Mouse (Mus musculus) brown adipose tissue, adult 24 weeks (tissue): ENCODE results near the gene Arhgap30. TPM values are rescaled to one million over a fixed set of nuclear protein-coding genes. Genes with fewer than 3 reads are reported as not detected.

Experiments
- H3K27ac ChIP-seq: fragments of 200-500 bp; replicated peaks from 2 replicates; pipeline ENCODE4 v1.5.1; 2012; ENCODE audit warnings: low read depth, mild to moderate bottlenecking, low read length
- H3K4me1 ChIP-seq: fragments of 200-500 bp; 2 replicates; pipeline ENCODE4 v1.6.1; 2012; ENCODE audit warnings: low read length, mixed read lengths; ENCODE audit not compliant: control insufficient read depth, insufficient read depth, insufficient read length
- H3K4me3 ChIP-seq: fragments of 200-500 bp; 2 replicates; pipeline ENCODE4 v1.5.1; 2012; ENCODE audit warnings: low read depth, mild to moderate bottlenecking, low read length, moderate library complexity; ENCODE audit not compliant: insufficient read depth
- polyA plus RNA-seq: library from polyadenylated mRNA; stranded (reverse); fragments of >200 nt; gene quantifications from 2 replicates; pipeline ENCODE4 v1.2.4, GENCODE M21; 2012; ENCODE audit not compliant: missing spikeins, insufficient read depth, insufficient read length

The Arhgap30 gene
- polyA plus RNA-seq, 1 experiment, result 2.1 TPM

DNA sequence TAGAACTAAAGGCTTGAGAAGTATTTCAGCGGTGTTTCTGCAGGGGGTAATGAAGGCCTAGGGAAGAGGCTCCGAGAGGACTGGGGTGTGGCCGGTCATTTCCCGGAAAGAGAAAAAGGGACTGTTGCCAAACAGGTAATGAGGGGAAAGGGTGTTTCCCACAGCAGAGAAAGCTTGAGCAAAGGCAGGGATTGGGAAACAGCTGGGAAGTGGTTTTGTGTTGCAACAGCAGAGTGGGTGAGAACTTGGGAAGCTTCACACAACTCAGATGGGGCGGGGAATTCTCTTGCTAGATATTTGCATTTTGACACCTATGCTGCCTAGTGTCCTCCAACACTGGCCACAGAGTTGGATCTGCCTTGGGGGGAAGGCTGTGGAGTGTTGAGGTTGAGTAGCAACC lies 64.2 kb downstream of the Arhgap30 start:
- Histone ChIP-seq H3K4me1 (peaks cover 25% of the 10 kb centered on the region), H3K27ac (peak overlapping the region; percentile 92), H3K4me3 (no peak overlapping the region)

- Histone ChIP-seq H3K27ac (peak overlapping the region; percentile 52; the same call in 1 of the 2 replicates), H3K4me1 (peaks cover 22% of the 10 kb centered on the region), H3K4me3 (no peak overlapping the region)
These were observed 66.2 kb downstream of the Arhgap30 start for GRCm38 (mm10) chr1:171454926-171455325.

DNA sequence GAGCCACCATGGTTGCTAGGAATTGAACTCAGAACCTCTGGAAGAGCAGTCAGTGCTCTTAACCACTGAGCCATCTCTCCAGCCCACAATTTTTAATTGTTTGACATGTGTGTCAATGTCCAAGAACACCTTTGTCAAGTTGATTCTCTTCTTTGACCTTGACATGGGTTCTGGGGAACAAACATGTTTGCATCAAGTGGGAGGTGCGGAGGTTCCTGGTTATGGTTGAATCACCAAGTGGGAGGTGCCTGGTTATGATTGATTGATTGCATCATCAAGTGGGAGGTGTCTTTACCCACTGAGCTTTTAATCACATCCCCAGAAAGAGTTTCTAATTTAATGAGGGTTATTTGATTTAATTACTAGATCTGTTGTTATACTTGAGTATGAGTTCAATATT lies 68.8 kb downstream of the Arhgap30 start:
- peaks cover 23% of the 10 kb centered on the region for H3K4me1 ChIP-seq
- H3K4me3 ChIP-seq, result no peak overlapping the region
- no peak overlapping the region for H3K27ac ChIP-seq

DNA sequence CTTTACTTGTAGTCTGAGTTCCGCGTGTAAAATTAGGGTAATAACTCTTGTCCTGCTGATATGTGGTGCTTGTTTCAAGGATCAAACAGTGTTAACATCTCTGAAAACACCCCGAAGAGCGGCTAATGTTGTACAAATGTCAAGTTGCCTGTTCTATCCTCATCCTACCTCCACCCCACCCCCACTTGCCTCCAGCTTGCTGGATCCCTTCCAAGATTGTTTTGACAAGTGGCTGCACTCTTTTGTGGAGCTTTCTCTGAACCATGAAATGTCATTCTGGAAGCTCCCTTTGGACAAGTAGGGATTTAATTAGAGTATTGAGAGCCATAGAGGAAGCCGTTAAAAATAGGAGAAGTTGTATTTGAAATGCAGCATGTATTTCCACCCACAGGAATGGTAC lies 71.0 kb downstream of the Arhgap30 start:
- Histone ChIP-seq H3K4me3 (no peak overlapping the region), H3K27ac (no peak overlapping the region)

More for the DNA sequence above, 71.0 kb downstream of the Arhgap30 start:
- peaks cover 12% of the 10 kb centered on the region; the same call in 1 of the 2 replicates for H3K4me1 ChIP-seq

Other genes with a start within 250 kb of the Arhgap30 start
- 1,219 and 1,267 TPM in 2 replicates for gene Sdhc, start 238.4 kb upstream of the Arhgap30 start, polyA plus RNA-seq
- 4.6 and 5.3 TPM in 2 replicates for gene Mpz, start 238.2 kb upstream of the Arhgap30 start, polyA plus RNA-seq
- gene Pcp4l1, start 192.7 kb upstream of the Arhgap30 start, polyA plus RNA-seq, result 3.3 and 4.2 TPM in 2 replicates
- not detected in 2 replicates for gene Nr1i3, start 175.0 kb upstream of the Arhgap30 start, polyA plus RNA-seq
- 59.3 and 65.5 TPM in 2 replicates for gene Tomm40l, start 166.4 kb upstream of the Arhgap30 start, polyA plus RNA-seq
- 3.5 and 19.0 TPM in 2 replicates for gene Apoa2, start 163.9 kb upstream of the Arhgap30 start, polyA plus RNA-seq
- 29.3 and 35.1 TPM in 2 replicates for gene Fcer1g, start 154.6 kb upstream of the Arhgap30 start, polyA plus RNA-seq
- gene Adamts4, start 138.5 kb upstream of the Arhgap30 start, polyA plus RNA-seq, result 0.50 and 1.2 TPM in 2 replicates
- 1,478 and 1,710 TPM in 2 replicates for gene Ndufs2, start 137.6 kb upstream of the Arhgap30 start, polyA plus RNA-seq
- 11.3 and 12.1 TPM in 2 replicates for gene B4galt3, start 118.6 kb upstream of the Arhgap30 start, polyA plus RNA-seq
- gene Ppox, start 107.8 kb upstream of the Arhgap30 start, polyA plus RNA-seq, result 12.3 and 15.2 TPM in 2 replicates
- gene Usp21, start 101.0 kb upstream of the Arhgap30 start, polyA plus RNA-seq, result 11.7 and 14.7 TPM in 2 replicates
- gene Ufc1, start 93.9 kb upstream of the Arhgap30 start, polyA plus RNA-seq, result 149 and 183 TPM in 2 replicates
- 22.3 and 27.1 TPM in 2 replicates for gene Dedd, start 59.8 kb upstream of the Arhgap30 start, polyA plus RNA-seq
- 41.1 and 62.5 TPM in 2 replicates for gene Nit1, start 43.3 kb upstream of the Arhgap30 start, polyA plus RNA-seq
- gene Pfdn2, start 43.3 kb upstream of the Arhgap30 start, polyA plus RNA-seq, result 73.2 and 83.7 TPM in 2 replicates
- gene Klhdc9, start 28.2 kb upstream of the Arhgap30 start, polyA plus RNA-seq, result not detected in 2 replicates
- gene Nectin4, start 18.9 kb upstream of the Arhgap30 start, polyA plus RNA-seq, result not detected in 2 replicates
- gene Usf1, start 22.4 kb downstream of the Arhgap30 start, polyA plus RNA-seq, result 13.1 and 18.2 TPM in 2 replicates
- gene Tstd1, start 29.9 kb downstream of the Arhgap30 start, polyA plus RNA-seq, result not detected in 2 replicates
- gene F11r, start 48.6 kb downstream of the Arhgap30 start, polyA plus RNA-seq, result 42.9 and 45.1 TPM in 2 replicates
- gene Alyref2, start 114.5 kb downstream of the Arhgap30 start, polyA plus RNA-seq, result 2.7 and 3.0 TPM in 2 replicates
- gene Itln1, start 146.3 kb downstream of the Arhgap30 start, polyA plus RNA-seq, result not detected in 2 replicates
- gene Cd244a, start 170.2 kb downstream of the Arhgap30 start, polyA plus RNA-seq, result not detected in 2 replicates
- gene Ly9, start 218.5 kb downstream of the Arhgap30 start, polyA plus RNA-seq, result 0.95 TPM in 1 of 2 replicates, not detected in the other